Mouse (Mus musculus): Measurements from ENCODE around the gene Mgea5. TPM values are rescaled to one million over a fixed set of nuclear protein-coding genes. Genes with fewer than 3 reads are reported as not detected.

The Mgea5 gene
- polyA plus RNA-seq, 1 experiment from 2014 or later = 79.4 TPM

GRCm38 (mm10) chr19:45717493-45718220 is 66.0 kb downstream of the Mgea5 start:
- 4% methylated on average over 16 of the region's 16 CpGs for WGBS
- Histone ChIP-seq H3K9ac (peak overlapping the region; percentile 68), H3K4me2 (peak overlapping the region; percentile 55), H3K27me3 (peaks cover 42% of the 10 kb centered on the region), H3K4me3 (peak overlapping the region; percentile 22), H3K9me3 (no peaks in the 10 kb centered on the region), H3K36me3 (no peaks in the 10 kb centered on the region), H3K27ac (replicated peaks) (peak overlapping the region; percentile 84), H3K4me1 (replicated peaks) (peaks cover 21% of the 10 kb centered on the region)
- peak; percentile 93 for ATAC-seq (ENCODE audit: low read depth)

GRCm38 (mm10) chr19:45708704-45709103 is 74.9 kb downstream of the Mgea5 start:
- Histone ChIP-seq H3K4me2 (no peak overlapping the region), H3K9me3 (no peaks in the 10 kb centered on the region), H3K27me3 (no peaks in the 10 kb centered on the region), H3K4me1 (replicated peaks) (0 out of 2 replicates have a peak, but pooled peaks cover 6% of the 10 kb centered on the region), H3K36me3 (no peaks in the 10 kb centered on the region), H3K4me3 (no peak overlapping the region), H3K27ac (replicated peaks) (no peak overlapping the region), H3K9ac (no peak overlapping the region)
- 55% methylated on average over 3 of the region's 3 CpGs for WGBS
- ATAC-seq (ENCODE audit: low read depth) = no peak

Other genes starting within 250 kb of the Mgea5 start
- gene Poll, start 223.3 kb downstream of the Mgea5 start, polyA plus RNA-seq (2015; fragmentation: Nextera tagmentation; extraction: Ambion mirVana) = 12.0 and 14.2 TPM in 2 replicates
- 63.4 and 66.7 TPM in 2 replicates for gene Gm17018, start 223.2 kb downstream of the Mgea5 start, polyA plus RNA-seq (2015; fragmentation: Nextera tagmentation; extraction: Ambion mirVana)
- gene Fbxw4, start 123.5 kb downstream of the Mgea5 start, polyA plus RNA-seq (2015; fragmentation: Nextera tagmentation; extraction: Ambion mirVana) = 6.4 and 6.9 TPM in 2 replicates
- not detected in 2 replicates for gene Fgf8, start 40.9 kb downstream of the Mgea5 start, polyA plus RNA-seq (2015; fragmentation: Nextera tagmentation; extraction: Ambion mirVana)
- gene Npm3, start 34.2 kb downstream of the Mgea5 start, polyA plus RNA-seq (2015; fragmentation: Nextera tagmentation; extraction: Ambion mirVana) = 6.4 and 6.7 TPM in 2 replicates
- gene Kcnip2, start 32.2 kb upstream of the Mgea5 start, polyA plus RNA-seq (2015; fragmentation: Nextera tagmentation; extraction: Ambion mirVana) = 8.3 and 8.4 TPM in 2 replicates
- 24.8 and 25.0 TPM in 2 replicates for gene Armh3, start 214.7 kb upstream of the Mgea5 start, polyA plus RNA-seq (2015; fragmentation: Nextera tagmentation; extraction: Ambion mirVana)
- gene Hps6, start 219.7 kb upstream of the Mgea5 start, polyA plus RNA-seq (2015; fragmentation: Nextera tagmentation; extraction: Ambion mirVana) = 4.0 and 4.7 TPM in 2 replicates

Data from neural tube, embryonic 13.5 days (tissue).